In genomic region chr2:104097396-104097795, GRCm38 (mm10) we compare ENCODE assay signal across 10 mouse cellular contexts. TPM values are rescaled to one million over a fixed set of nuclear protein-coding genes. Genes with fewer than 3 reads are reported as not detected.
"Had no signal": no experiment of that assay in that cellular context is flagged by ENCODE, and none has a peak within 500 bp of the region (broad histone marks: within the 10 kb centered on the region; RNA-seq: fewer than 3 reads in every experiment).

No protein-coding gene starts in this region.

RNA-seq across cellular contexts. Expression of gene A930018P22Rik, which starts 25.2 kb away (rescaled TPM):
- polyA plus RNA-seq: kidney, embryonic 16.5 days; limb, embryonic 10.5 days; midbrain, embryonic 16.5 days; neural tube, embryonic 14.5 days; spleen, adult 2 months; thymus, postnatal 0 days had no signal

RNA-seq across cellular contexts. Expression of gene Gm10799, which starts 29.0 kb away (rescaled TPM):
- polyA plus RNA-seq: kidney, embryonic 16.5 days; limb, embryonic 10.5 days; limb, embryonic 14.5 days; lung, adult 2 months; midbrain, embryonic 10.5 days; midbrain, embryonic 16.5 days; neural tube, embryonic 14.5 days; spleen, adult 2 months; stomach, embryonic 15.5 days; thymus, postnatal 0 days had no signal

RNA-seq across cellular contexts. Expression of gene Gm10912, which starts 31.8 kb away (rescaled TPM):
- polyA plus RNA-seq: kidney, embryonic 16.5 days; limb, embryonic 10.5 days; midbrain, embryonic 16.5 days; neural tube, embryonic 14.5 days had no signal
